9 mouse cellular contexts compared by ENCODE assay signal in the genomic region with DNA sequence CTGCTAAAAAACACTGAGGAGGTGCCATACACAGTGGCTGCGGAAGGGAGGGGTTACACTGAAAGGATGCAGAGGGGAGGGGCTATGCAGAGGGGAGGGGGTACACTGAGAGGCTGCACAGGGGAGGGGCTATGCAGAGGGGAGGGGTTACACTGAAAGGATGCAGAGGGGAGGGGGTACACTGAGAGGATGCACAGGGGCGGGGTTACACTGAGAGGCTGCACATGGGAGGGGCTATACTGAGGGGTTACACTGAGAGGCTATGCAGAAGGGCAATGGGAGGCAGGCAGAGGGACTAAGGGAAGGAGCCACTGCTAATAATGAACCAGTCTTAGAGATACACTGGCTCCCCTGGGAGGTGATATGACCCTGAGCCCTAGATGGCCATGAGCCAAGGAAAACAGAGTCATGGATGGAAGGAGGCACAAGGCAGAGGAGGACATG. TPM values are rescaled to one million over a fixed set of nuclear protein-coding genes. Genes with fewer than 3 reads are reported as not detected.
A peak's percentile ranks its signal among the peaks of the same experiment; 100 is the strongest.
DNase-seq lines count a peak whose midpoint lies in the region; ATAC-seq lines count a peak whose summit lies in the region.
"Had no signal": no experiment of that assay in that cellular context is flagged by ENCODE, and none has a peak within 500 bp of the region (broad histone marks: within the 10 kb centered on the region; RNA-seq: fewer than 3 reads in every experiment).

No protein-coding gene starts in this region.

- intact Hi-C loops in left cerebral cortex, postnatal 10 days (cut with DNase I): no loop called here
- intact Hi-C loops in left cerebral cortex, postnatal 14 days (cut with DNase I): no loop called here

- H3K4me1 ChIP-seq in lung, embryonic 15.5 days: peaks cover 67% of the 10 kb centered on the region
- peaks cover 83% of the 10 kb centered on the region for H3K4me1 ChIP-seq in forebrain, embryonic 10.5 days
- H3K4me1 ChIP-seq in neural tube, embryonic 14.5 days (ENCODE audit: control insufficient read depth, insufficient read depth, low read length): peaks cover 17% of the 10 kb centered on the region

- no peaks in the 10 kb centered on the region for H3K9me3 ChIP-seq in lung, embryonic 15.5 days
- H3K9me3 ChIP-seq in forebrain, embryonic 10.5 days: no peaks in the 10 kb centered on the region
- no peaks in the 10 kb centered on the region for H3K9me3 ChIP-seq in neural tube, embryonic 14.5 days (ENCODE audit: control insufficient read depth, low read length)

- ATAC-seq in lung, embryonic 15.5 days (ENCODE audit: borderline replicate concordance, extremely low read depth, low FRiP score, low TSS enrichment): peak; percentile 48
- peak; percentile 66 for ATAC-seq in neural tube, embryonic 14.5 days (ENCODE audit: low read depth)

- no peaks in the 10 kb centered on the region for H3K36me3 ChIP-seq in lung, embryonic 15.5 days
- H3K36me3 ChIP-seq in forebrain, embryonic 10.5 days (replicated peaks): peaks cover 11% of the 10 kb centered on the region
- H3K36me3 ChIP-seq in neural tube, embryonic 14.5 days (ENCODE audit: control insufficient read depth, insufficient read depth, low read length): no peaks in the 10 kb centered on the region

- H3K4me2 ChIP-seq in lung, embryonic 15.5 days: no peak overlapping the region
- no peak overlapping the region for H3K4me2 ChIP-seq in neural tube, embryonic 14.5 days (ENCODE audit: low read depth, low read length)

- WGBS in lung, embryonic 15.5 days: 17% methylated on average over 2 of the region's 2 CpGs
- WGBS in forebrain, embryonic 10.5 days: 9% methylated on average over 2 of the region's 2 CpGs
- 5% methylated on average over 2 of the region's 2 CpGs for WGBS in neural tube, embryonic 14.5 days

- H3K4me3 ChIP-seq in lung, embryonic 15.5 days: no peak overlapping the region
- peak overlapping the region; percentile 26; the same call in 1 of the 2 replicates for H3K4me3 ChIP-seq in forebrain, embryonic 10.5 days
- no peak overlapping the region for H3K4me3 ChIP-seq in neural tube, embryonic 14.5 days (ENCODE audit: low read depth, low read length)

- H3K27me3 ChIP-seq in lung, embryonic 15.5 days: no peaks in the 10 kb centered on the region
- H3K27me3 ChIP-seq in forebrain, embryonic 10.5 days (ENCODE audit: poor library complexity, severe bottlenecking): no peaks in the 10 kb centered on the region
- H3K27me3 ChIP-seq in neural tube, embryonic 14.5 days (ENCODE audit: control insufficient read depth, insufficient read depth, low read length): no peaks in the 10 kb centered on the region

- no peak for DNase-seq in lung, postnatal 14 days
- peak; percentile 81 for DNase-seq in forebrain, embryonic 10.5 days (ENCODE audit: extremely low spot score, low spot score)
- peak; percentile 79 to 86 for DNase-seq in kidney, postnatal 25 days
- no peak for DNase-seq in ovary, adult 18-20 months (ENCODE audit: low spot score)
- no peak for DNase-seq in left cerebral cortex, postnatal 10 days (ENCODE audit: extremely low spot score in 1 of 2, low spot score in 2 of 2)
- DNase-seq in left cerebral cortex, postnatal 14 days (ENCODE audit: low spot score in 2 of 2): no peak

- H3K9ac ChIP-seq in lung, embryonic 15.5 days: no peak overlapping the region
- H3K9ac ChIP-seq in neural tube, embryonic 14.5 days (replicated peaks; ENCODE audit: low read depth, low read length): no peak overlapping the region

- H3K27ac ChIP-seq in lung, embryonic 15.5 days: peak overlapping the region; percentile 87
- H3K27ac ChIP-seq in forebrain, embryonic 10.5 days: peak overlapping the region; percentile 90
- H3K27ac ChIP-seq in neural tube, embryonic 14.5 days (ENCODE audit: low read depth, low read length): no peak overlapping the region
- H3K27ac ChIP-seq: macrophage had no signal

RNA-seq across cellular contexts. Expression of gene Col18a1, which starts 14.1 kb away (rescaled TPM):
- polyA plus RNA-seq in lung, embryonic 15.5 days (2015; fragmentation: Nextera tagmentation; extraction: Ambion mirVana): 263 and 283 TPM in 2 replicates
- polyA plus RNA-seq in forebrain, embryonic 10.5 days (2016; fragmentation: Nextera tagmentation; extraction: Ambion mirVana): 147 and 152 TPM in 2 replicates
- 5.3 and 42.6 TPM in 2 replicates for polyA plus RNA-seq in neural tube, embryonic 14.5 days (2014; fragmentation: Nextera tagmentation; extraction: Ambion mirVana)
- total RNA-seq in left cerebral cortex, postnatal 10 days (2021): 10 to 100 TPM; 12.5 to 13.4 TPM
- 10 to 100 TPM in 1 of 2 experiments, 1 to 10 TPM in 1; 9.5 to 10.7 TPM for total RNA-seq in left cerebral cortex, postnatal 14 days (2021)

Comparison
In these comparisons a context has a peak if more than half of its experiments do, and no peak if none do; other contexts are left out.
1. DNase-seq: peak in forebrain, embryonic 10.5 days (single experiment) and kidney, postnatal 25 days (2 of 2); none in lung, postnatal 14 days (single experiment), ovary, adult 18-20 months (single experiment), left cerebral cortex, postnatal 10 days (0 of 2) and left cerebral cortex, postnatal 14 days (0 of 2).